Mouse (Mus musculus): ENCODE data around the gene Prkcz.

DNA sequence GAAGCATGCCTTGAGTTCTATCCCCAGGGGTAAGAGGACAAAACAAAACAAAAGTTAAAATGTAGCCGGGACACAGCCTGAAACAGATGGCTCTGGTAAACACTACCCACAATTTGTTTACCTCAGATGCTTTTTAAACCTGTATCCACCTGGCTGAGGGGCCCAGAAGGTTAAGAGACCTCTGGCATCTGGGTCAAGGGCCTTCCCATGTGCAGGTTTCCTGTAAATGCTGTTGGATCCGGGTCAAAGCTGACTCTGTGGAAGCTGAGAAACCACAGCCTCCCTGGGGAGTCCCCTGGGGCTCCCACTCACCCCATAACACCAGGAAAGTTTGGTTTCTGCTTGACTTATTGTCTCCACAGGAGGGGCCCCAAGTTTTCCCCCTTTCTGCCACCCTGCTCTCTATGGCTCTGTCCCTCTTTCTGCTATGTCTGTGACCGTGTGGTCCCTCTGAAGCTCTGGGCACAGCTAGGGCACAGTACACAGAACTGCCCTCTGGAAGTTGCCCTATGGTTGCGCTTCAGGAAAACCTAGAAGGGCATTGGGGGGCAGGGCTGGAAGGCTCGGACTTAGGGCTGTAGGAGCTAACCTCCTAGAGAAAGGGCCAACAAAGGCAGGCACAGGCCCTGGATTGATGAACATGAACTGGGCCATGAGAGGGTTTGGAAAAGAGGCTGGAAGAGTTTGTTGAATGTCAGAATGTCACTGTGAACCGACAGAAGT is 115.2 kb downstream of the Prkcz start:
- TF ChIP-seq POLR2A (IDR thresholded peaks at IDR 0.05; ENCODE audit: low read depth, low read length): no peak
- no peak for TF ChIP-seq CTCF (IDR thresholded peaks at IDR 0.05; ENCODE audit: extremely low read depth, insufficient read length, insufficient replicate concordance, low read depth, low read length)
